Mouse (Mus musculus) lung, postnatal 0 days (tissue): ENCODE results near the gene Abat. TPM values are rescaled to one million over a fixed set of nuclear protein-coding genes. Genes with fewer than 3 reads are reported as not detected.

ENCODE experiments used
- ATAC-seq: fragments of 200-750 bp; cut with Nextera tagmentation; 2 replicates; pipeline ENCODE4 v1.8.0; 2017; ENCODE audit warnings: moderate library complexity
- DNase-seq: peaks from one replicate; pipeline ENCODE4 v3.0.0-alpha.2; 2016; ENCODE audit warnings: low spot score
- H3K27ac ChIP-seq: fragments of 300-500 bp; sonication (generic); 2 replicates; pipeline ENCODE4 v1.5.1; 2014; ENCODE audit warnings: antibody characterized with exemption, mild to moderate bottlenecking, low read length, mixed read lengths
- H3K27me3 ChIP-seq: fragments of 300-500 bp; sonication (generic); replicated peaks from 2 replicates; pipeline ENCODE4 v1.6.1; 2014; ENCODE audit warnings: low read length, mixed read lengths; ENCODE audit not compliant: insufficient read depth
- H3K36me3 ChIP-seq: fragments of 300-500 bp; sonication (generic); 2 replicates; pipeline ENCODE4 v1.6.1; 2014; ENCODE audit warnings: low read length, mixed read lengths; ENCODE audit not compliant: insufficient read depth
- H3K4me1 ChIP-seq: fragments of 300-500 bp; sonication (generic); 2 replicates; pipeline ENCODE4 v1.6.1; 2014; ENCODE audit warnings: antibody characterized with exemption, low read depth, low read length, mixed read lengths; ENCODE audit not compliant: insufficient read depth
- H3K4me2 ChIP-seq: fragments of 300-500 bp; sonication (generic); replicated peaks from 2 replicates; pipeline ENCODE4 v1.6.1; 2014; ENCODE audit warnings: low read depth, mild to moderate bottlenecking, low read length, moderate library complexity, mixed read lengths
- H3K4me3 ChIP-seq: fragments of 300-500 bp; sonication (generic); 2 replicates; pipeline ENCODE4 v1.5.1; 2014; ENCODE audit warnings: low read depth, low read length
- H3K9ac ChIP-seq: fragments of 300-500 bp; sonication (generic); replicated peaks from 2 replicates; pipeline ENCODE4 v1.6.1; 2014; ENCODE audit warnings: low read depth, mild to moderate bottlenecking
- H3K9me3 ChIP-seq: fragments of 300-500 bp; sonication (generic); 2 replicates; pipeline ENCODE4 v1.6.1; 2016; ENCODE audit warnings: low read length, mixed read lengths
- CTCF ChIP-seq: IDR thresholded peaks from 2 replicates; pipeline ENCODE4 v1.5.1; 2016; ENCODE audit warnings: antibody characterized with exemption, mild to moderate bottlenecking
- EP300 ChIP-seq: IDR thresholded peaks from 2 replicates; pipeline ENCODE4 v1.6.1; 2016; ENCODE audit warnings: antibody characterized with exemption, mild to moderate bottlenecking, control low read depth
- WGBS: fragments of 180-500 bp; shearing (Covaris S2); extraction: QIAGEN DNeasy Blood & Tissue Kit; methylation state at CpG from one replicate; pipeline ENCODE4 v1.1.7; 2014; 5-methylcytosine and 5-hydroxymethylcytosine counted together
- polyA plus RNA-seq: library from polyadenylated mRNA; unstranded; fragments of >200 nt; fragmentation: Nextera tagmentation; extraction: Ambion mirVana; gene quantifications from 2 replicates; pipeline ENCODE4 v1.2.1, GENCODE M21; 2015

Gene Abat
- 4.2 and 5.2 TPM in 2 replicates for polyA plus RNA-seq

DNA sequence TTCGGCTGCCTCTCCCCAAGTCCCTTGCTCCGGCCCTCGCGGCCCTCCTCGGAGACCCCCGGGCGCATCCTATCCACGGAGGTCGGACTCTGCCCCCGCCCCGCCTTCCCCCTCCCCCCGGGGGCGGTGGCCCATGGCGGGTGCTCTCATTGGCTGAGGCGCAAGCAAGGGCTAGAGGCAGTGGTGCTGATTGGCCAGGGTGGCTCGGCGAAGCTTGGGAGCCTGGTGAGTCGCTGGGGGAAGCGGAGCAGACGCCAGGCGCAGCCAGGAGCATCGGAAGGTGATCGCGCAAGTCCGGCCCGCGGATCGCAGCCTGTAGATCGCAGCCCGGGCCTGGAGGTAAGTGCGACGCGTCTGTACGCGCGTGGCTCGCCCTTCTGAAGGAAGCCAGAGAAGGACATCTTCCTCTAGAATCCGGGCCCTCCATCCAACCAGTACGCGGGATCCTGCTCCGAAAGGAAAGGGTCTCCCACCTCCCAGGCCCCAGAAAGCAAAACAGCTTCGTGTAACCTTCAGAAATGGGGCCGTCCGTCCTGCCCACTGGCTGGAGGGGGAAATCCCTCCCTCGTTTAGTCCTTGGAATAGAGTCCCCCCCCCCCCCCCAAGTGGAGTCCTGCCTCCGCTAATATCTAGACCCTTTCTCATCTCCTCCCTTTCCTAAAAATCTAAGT lies at the start of gene Abat:
TSS of gene Abat (plus strand) at position 194 of the 671 bp plus-strand sequence.
- peak; percentile 100 for ATAC-seq
- H3K27ac ChIP-seq = no peak within 1 kb of the TSS
- H3K4me3 ChIP-seq = peak within 1 kb of the TSS; percentile 41
- H3K36me3 ChIP-seq = no peaks in the 10 kb centered on the region
- peak; percentile 94 for DNase-seq
- H3K9me3 ChIP-seq = no peaks in the 10 kb centered on the region
- H3K4me2 ChIP-seq = peak within 1 kb of the TSS; percentile 75
- H3K27me3 ChIP-seq = no peaks in the 10 kb centered on the region
- peak within 1 kb of the TSS; percentile 13; the same call in 1 of the 2 replicates for H3K9ac ChIP-seq
- WGBS = under 1% methylated on average over 41 of the region's 46 CpGs
- H3K4me1 ChIP-seq = peaks cover 6% of the 10 kb centered on the region; the same call in 1 of the 2 replicates
- TF ChIP-seq EP300 (no peak), CTCF (no peak)

- peak overlapping the region; percentile 70 for H3K4me3 ChIP-seq
- WGBS = 81% methylated on average over 2 of the region's 2 CpGs
- no peak overlapping the region for H3K9ac ChIP-seq
Measured at GRCm38 (mm10) chr16:8470132-8470531, 43.1 kb upstream of the Abat start.

GRCm38 (mm10) chr16:8470603-8471481 lies 42.4 kb upstream of the Abat start, which contains the start of gene Mettl22:
Mettl22 (plus strand) TSS chr16:8470788.
- peak; percentile 98 for ATAC-seq
- H3K4me1 ChIP-seq = no peaks in the 10 kb centered on the region
- H3K36me3 ChIP-seq = no peaks in the 10 kb centered on the region
- no peaks in the 10 kb centered on the region for H3K9me3 ChIP-seq
- H3K9ac ChIP-seq = peak within 1 kb of the TSS; percentile 53
- H3K4me2 ChIP-seq = peak within 1 kb of the TSS; percentile 87
- no peaks in the 10 kb centered on the region for H3K27me3 ChIP-seq
- WGBS = under 1% methylated on average over 48 of the region's 48 CpGs
- peak within 1 kb of the TSS; percentile 70 for H3K4me3 ChIP-seq
- H3K27ac ChIP-seq = peak within 1 kb of the TSS; percentile 82
- peak; percentile 94 for DNase-seq
- peak; percentile 46 for TF ChIP-seq CTCF
- no peak for TF ChIP-seq EP300

More at GRCm38 (mm10) chr16:8470132-8470531, 43.1 kb upstream of the Abat start:
- H3K27me3 ChIP-seq = no peaks in the 10 kb centered on the region
- H3K36me3 ChIP-seq = no peaks in the 10 kb centered on the region
- ATAC-seq (peak; percentile 25), DNase-seq (no peak)
- TF ChIP-seq EP300 = no peak
- no peak for TF ChIP-seq CTCF
- H3K27ac ChIP-seq = no peak overlapping the region
- peak overlapping the region; percentile 87; the same call in 1 of the 2 replicates for H3K4me2 ChIP-seq
- no peaks in the 10 kb centered on the region for H3K4me1 ChIP-seq
- no peaks in the 10 kb centered on the region for H3K9me3 ChIP-seq

DNA sequence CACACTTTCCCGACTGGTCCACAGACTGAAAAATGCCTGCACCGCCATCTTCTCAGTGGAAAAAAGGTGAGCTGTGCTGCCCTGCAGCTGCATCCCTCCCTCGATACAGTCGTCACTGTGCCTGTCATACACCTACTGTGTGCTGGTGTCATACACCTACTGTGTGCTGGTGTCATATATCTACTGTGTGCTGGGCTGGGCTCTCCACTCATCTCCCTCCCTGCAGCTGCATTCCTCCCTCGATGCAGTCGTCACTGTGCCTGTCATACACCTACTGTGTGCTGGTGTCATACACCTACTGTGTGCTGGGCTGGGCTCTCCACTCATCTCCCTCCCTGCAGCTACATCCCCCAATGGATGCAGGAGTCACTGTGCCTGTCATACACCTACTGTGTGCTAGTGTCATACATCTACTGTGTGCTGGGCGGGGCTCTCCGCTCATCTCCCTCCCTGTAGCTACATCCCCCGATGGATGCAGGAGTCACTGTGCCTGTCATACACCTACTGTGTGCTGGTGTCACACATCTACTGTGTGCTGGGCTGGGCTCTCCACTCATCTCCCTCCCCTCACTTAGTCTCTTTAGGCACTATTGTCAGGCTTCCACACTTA lies 25.7 kb upstream of the Abat start:
- Histone ChIP-seq H3K27ac (no peak overlapping the region), H3K4me1 (no peaks in the 10 kb centered on the region), H3K36me3 (0 out of 2 replicates have a peak, but pooled peaks cover 8% of the 10 kb centered on the region), H3K27me3 (no peaks in the 10 kb centered on the region), H3K4me3 (no peak overlapping the region), H3K9me3 (no peaks in the 10 kb centered on the region), H3K9ac (no peak overlapping the region), H3K4me2 (no peak overlapping the region)
- DNase-seq (no peak), ATAC-seq (no peak)
- TF ChIP-seq EP300 = no peak
- no peak for TF ChIP-seq CTCF
- 91% methylated on average over 9 of the region's 9 CpGs for WGBS

- 84% methylated on average over 5 of the region's 5 CpGs for WGBS
- TF ChIP-seq CTCF (no peak), EP300 (no peak)
- Histone ChIP-seq H3K4me1 (no peaks in the 10 kb centered on the region), H3K4me2 (no peak overlapping the region), H3K9ac (no peak overlapping the region), H3K4me3 (no peak overlapping the region), H3K27me3 (no peaks in the 10 kb centered on the region), H3K9me3 (no peaks in the 10 kb centered on the region), H3K27ac (no peak overlapping the region), H3K36me3 (0 out of 2 replicates have a peak, but pooled peaks cover 8% of the 10 kb centered on the region)
- no peak for DNase-seq
- no peak for ATAC-seq
Measured at GRCm38 (mm10) chr16:8489340-8489739, 23.9 kb upstream of the Abat start.
